Mouse (Mus musculus) liver, embryonic 13.5 days (tissue): ENCODE results near the gene Epha4. TPM values are rescaled to one million over a fixed set of nuclear protein-coding genes. Genes with fewer than 3 reads are reported as not detected.

Source experiments
- ATAC-seq: fragments of 200-750 bp; cut with Nextera tagmentation; 2 replicates; pipeline ENCODE4 v1.8.0; 2017; ENCODE audit warnings: low read depth, mild to moderate bottlenecking, moderate number of reproducible peaks, moderate library complexity
- DNase-seq: peaks from one replicate; pipeline ENCODE4 v3.0.0; 2022
- H3K27ac ChIP-seq: fragments of 300-500 bp; sonication (generic); 2 replicates; pipeline ENCODE4 v1.5.1; 2015; ENCODE audit warnings: moderate library complexity, mild to moderate bottlenecking, inconsistent platforms
- H3K27me3 ChIP-seq: fragments of 300-500 bp; sonication (generic); 2 replicates; pipeline ENCODE4 v1.6.1; 2015; ENCODE audit warnings: mild to moderate bottlenecking, inconsistent platforms
- H3K36me3 ChIP-seq: fragments of 300-500 bp; sonication (generic); 2 replicates; pipeline ENCODE4 v1.6.1; 2015; ENCODE audit warnings: mild to moderate bottlenecking, inconsistent platforms
- H3K4me1 ChIP-seq: fragments of 300-500 bp; sonication (generic); replicated peaks from 2 replicates; pipeline ENCODE4 v1.6.1; 2015; ENCODE audit warnings: inconsistent platforms
- H3K4me2 ChIP-seq: fragments of 300-500 bp; sonication (generic); 2 replicates; pipeline ENCODE4 v1.6.1; 2015; ENCODE audit warnings: inconsistent platforms, mild to moderate bottlenecking, moderate library complexity
- H3K4me3 ChIP-seq: fragments of 300-500 bp; sonication (generic); replicated peaks from 2 replicates; pipeline ENCODE4 v1.5.1; 2015; ENCODE audit warnings: mild to moderate bottlenecking, inconsistent platforms
- H3K9ac ChIP-seq: fragments of 300-500 bp; sonication (generic); 2 replicates; pipeline ENCODE4 v1.6.1; 2015; ENCODE audit warnings: mild to moderate bottlenecking, inconsistent platforms
- H3K9me3 ChIP-seq: fragments of 300-500 bp; sonication (generic); replicated peaks from 2 replicates; pipeline ENCODE4 v1.6.1; 2016; ENCODE audit warnings: inconsistent platforms
- WGBS: fragments of 180-500 bp; shearing (Covaris S2); methylation state at CpG from one replicate; pipeline ENCODE4 v1.1.7; 2015; ENCODE audit not compliant: insufficient replicate concordance; 5-methylcytosine and 5-hydroxymethylcytosine counted together
- polyA plus RNA-seq: library from polyadenylated mRNA; unstranded; fragments of >200 nt; fragmentation: Nextera tagmentation; extraction: Ambion mirVana; gene quantifications from 2 replicates; pipeline ENCODE4 v1.2.1, GENCODE M21; 2015

Epha4 gene
- polyA plus RNA-seq, 1 experiment from 2014 or later = 0.47 TPM

DNA sequence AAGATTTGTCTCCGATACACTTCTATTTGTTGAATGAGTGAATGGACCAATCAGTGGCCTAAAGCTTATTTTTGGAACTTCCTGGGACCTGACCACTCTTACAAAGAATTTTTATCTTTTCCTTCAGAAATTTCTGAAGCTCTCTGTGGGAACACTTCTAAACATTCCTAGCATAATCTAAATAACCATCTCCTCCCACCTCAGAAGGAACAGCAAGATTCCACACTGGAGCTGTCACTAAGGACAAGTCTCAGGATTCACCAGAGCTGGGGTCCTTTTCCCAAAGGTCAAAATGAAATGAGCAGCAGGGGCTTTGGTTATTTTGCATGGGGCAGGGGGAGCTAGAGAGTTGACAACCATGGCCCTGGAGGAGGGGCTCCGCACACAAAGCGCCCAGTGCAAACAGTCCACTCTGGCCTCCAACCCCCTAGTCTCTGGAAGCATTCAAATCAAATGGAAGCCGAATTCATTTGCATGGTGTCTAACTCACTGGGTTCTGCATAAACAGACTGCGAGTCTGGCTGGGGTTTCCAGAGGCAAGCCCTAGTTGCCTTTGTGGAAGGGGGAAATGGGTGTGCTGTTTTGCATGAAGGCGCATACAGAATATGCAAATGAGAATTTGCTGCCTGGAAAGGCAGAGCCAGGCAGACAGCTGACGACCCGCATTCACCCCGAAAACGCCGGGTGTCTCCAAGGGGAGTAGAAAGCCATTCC lies 18.3 kb downstream of the Epha4 start:
- H3K9ac ChIP-seq = no peak overlapping the region
- WGBS = 40% methylated on average over 11 of the region's 11 CpGs
- no peak overlapping the region for H3K27ac ChIP-seq
- H3K4me2 ChIP-seq = peak overlapping the region; percentile 33
- no peaks in the 10 kb centered on the region for H3K9me3 ChIP-seq
- peak overlapping the region; percentile 1; the same call in 1 of the 2 replicates for H3K4me3 ChIP-seq
- no peak for ATAC-seq
- DNase-seq = no peak
- H3K4me1 ChIP-seq = peaks cover 11% of the 10 kb centered on the region
- no peaks in the 10 kb centered on the region for H3K36me3 ChIP-seq
- no peaks in the 10 kb centered on the region for H3K27me3 ChIP-seq

- Histone ChIP-seq H3K27me3 (no peaks in the 10 kb centered on the region), H3K36me3 (no peaks in the 10 kb centered on the region), H3K4me1 (peaks cover 11% of the 10 kb centered on the region), H3K4me3 (no peak overlapping the region), H3K9ac (no peak overlapping the region), H3K4me2 (no peak overlapping the region), H3K9me3 (no peaks in the 10 kb centered on the region), H3K27ac (no peak overlapping the region)
- WGBS = 60% methylated on average over 7 of the region's 7 CpGs
- DNase-seq = no peak
- no peak for ATAC-seq
Observed at GRCm38 (mm10) chr1:77495790-77496158, 19.1 kb downstream of the Epha4 start.

DNA sequence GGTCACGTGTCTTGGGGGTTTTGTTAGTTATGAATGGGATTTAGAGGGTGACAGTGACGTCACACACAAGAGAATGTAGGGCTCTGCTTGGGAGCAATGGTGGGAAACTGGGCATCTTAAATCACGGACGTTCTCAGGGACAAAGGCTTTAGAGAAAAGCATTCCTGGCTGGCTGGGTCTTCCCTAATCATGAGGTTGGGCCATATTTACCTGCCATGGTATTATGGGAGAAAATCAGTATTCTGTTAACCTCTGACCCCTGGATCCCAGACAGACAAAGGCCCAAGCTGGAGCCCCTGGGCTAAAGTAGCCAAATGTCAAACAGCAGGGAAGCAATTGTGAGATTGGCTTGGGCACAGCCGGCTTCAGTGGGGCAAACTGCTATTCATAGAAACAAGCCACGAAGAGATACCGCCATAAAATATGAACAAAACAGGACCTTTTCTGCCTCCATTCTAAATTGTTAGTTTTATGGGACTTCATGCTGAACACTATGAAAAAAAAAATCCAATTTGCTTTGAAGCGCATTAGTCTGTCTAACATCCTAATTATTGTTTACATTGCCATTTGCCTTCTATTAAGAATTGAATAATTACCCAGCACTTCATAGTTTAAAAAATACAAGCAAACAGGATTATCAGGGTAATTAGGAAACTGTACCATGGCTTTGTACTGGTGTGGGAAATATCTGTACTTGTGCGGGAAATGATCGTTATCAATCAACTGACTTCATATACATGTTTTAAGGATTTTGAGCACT lies 19.7 kb downstream of the Epha4 start:
- Histone ChIP-seq H3K9ac (no peak overlapping the region), H3K4me2 (no peak overlapping the region), H3K4me1 (peaks cover 11% of the 10 kb centered on the region), H3K4me3 (no peak overlapping the region), H3K27ac (no peak overlapping the region), H3K9me3 (no peaks in the 10 kb centered on the region), H3K36me3 (no peaks in the 10 kb centered on the region), H3K27me3 (no peaks in the 10 kb centered on the region)
- WGBS = 63% methylated on average over 10 of the region's 10 CpGs
- ATAC-seq (no peak), DNase-seq (no peak)

- peaks cover 11% of the 10 kb centered on the region for H3K4me1 ChIP-seq
- no peak overlapping the region for H3K9ac ChIP-seq
- DNase-seq = no peak
- no peak overlapping the region for H3K4me3 ChIP-seq
- H3K9me3 ChIP-seq = no peaks in the 10 kb centered on the region
- no peaks in the 10 kb centered on the region for H3K27me3 ChIP-seq
- WGBS = 65% methylated on average over 10 of the region's 10 CpGs
- no peak overlapping the region for H3K27ac ChIP-seq
- ATAC-seq = no peak
- H3K4me2 ChIP-seq = no peak overlapping the region
- no peaks in the 10 kb centered on the region for H3K36me3 ChIP-seq
Observed at GRCm38 (mm10) chr1:77493841-77494635, 20.9 kb downstream of the Epha4 start.

DNA sequence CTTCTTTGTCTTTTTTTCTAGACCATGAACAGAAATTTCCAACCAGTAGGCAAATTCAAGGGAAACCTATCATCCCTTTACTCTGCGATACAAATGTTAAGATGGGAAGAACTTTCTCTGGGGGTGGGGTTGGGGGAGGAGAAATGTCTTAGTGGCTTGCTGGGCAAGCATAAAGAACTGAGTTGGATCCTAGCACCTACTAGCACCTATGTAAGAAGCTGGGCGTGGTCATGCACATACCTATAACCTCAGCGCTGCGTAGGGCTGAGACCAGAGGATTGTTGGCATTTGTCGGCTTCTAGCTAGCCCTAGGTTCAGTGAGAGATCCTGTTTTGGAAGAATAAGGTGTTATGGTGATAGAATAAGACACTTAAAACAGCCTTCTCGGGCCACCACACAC lies 24.7 kb downstream of the Epha4 start:
- ATAC-seq (no peak), DNase-seq (no peak)
- no peak overlapping the region for H3K27ac ChIP-seq
- WGBS = 77% methylated on average over 6 of the region's 6 CpGs
- no peaks in the 10 kb centered on the region for H3K27me3 ChIP-seq
- H3K9me3 ChIP-seq = no peaks in the 10 kb centered on the region
- H3K4me1 ChIP-seq = no peaks in the 10 kb centered on the region
- H3K4me3 ChIP-seq = no peak overlapping the region
- H3K36me3 ChIP-seq = no peaks in the 10 kb centered on the region
- H3K9ac ChIP-seq = no peak overlapping the region
- H3K4me2 ChIP-seq = no peak overlapping the region

GRCm38 (mm10) chr1:77489387-77489786 lies 25.5 kb downstream of the Epha4 start:
- WGBS = 52% methylated on average over 7 of the region's 7 CpGs
- H3K9me3 ChIP-seq = no peaks in the 10 kb centered on the region
- no peaks in the 10 kb centered on the region for H3K4me1 ChIP-seq
- no peak for DNase-seq
- H3K4me3 ChIP-seq = no peak overlapping the region
- no peak overlapping the region for H3K4me2 ChIP-seq
- no peak overlapping the region for H3K27ac ChIP-seq
- H3K36me3 ChIP-seq = no peaks in the 10 kb centered on the region
- H3K27me3 ChIP-seq = no peaks in the 10 kb centered on the region
- ATAC-seq = no peak
- no peak overlapping the region for H3K9ac ChIP-seq

- Histone ChIP-seq H3K4me1 (no peaks in the 10 kb centered on the region), H3K36me3 (no peaks in the 10 kb centered on the region), H3K4me2 (no peak overlapping the region), H3K9ac (no peak overlapping the region), H3K27me3 (no peaks in the 10 kb centered on the region), H3K9me3 (no peaks in the 10 kb centered on the region), H3K27ac (no peak overlapping the region), H3K4me3 (no peak overlapping the region)
- DNase-seq = no peak
- WGBS = 48% methylated on average over 13 of the region's 13 CpGs
- no peak for ATAC-seq
Observed at GRCm38 (mm10) chr1:77487856-77488462, 26.9 kb downstream of the Epha4 start.

DNA sequence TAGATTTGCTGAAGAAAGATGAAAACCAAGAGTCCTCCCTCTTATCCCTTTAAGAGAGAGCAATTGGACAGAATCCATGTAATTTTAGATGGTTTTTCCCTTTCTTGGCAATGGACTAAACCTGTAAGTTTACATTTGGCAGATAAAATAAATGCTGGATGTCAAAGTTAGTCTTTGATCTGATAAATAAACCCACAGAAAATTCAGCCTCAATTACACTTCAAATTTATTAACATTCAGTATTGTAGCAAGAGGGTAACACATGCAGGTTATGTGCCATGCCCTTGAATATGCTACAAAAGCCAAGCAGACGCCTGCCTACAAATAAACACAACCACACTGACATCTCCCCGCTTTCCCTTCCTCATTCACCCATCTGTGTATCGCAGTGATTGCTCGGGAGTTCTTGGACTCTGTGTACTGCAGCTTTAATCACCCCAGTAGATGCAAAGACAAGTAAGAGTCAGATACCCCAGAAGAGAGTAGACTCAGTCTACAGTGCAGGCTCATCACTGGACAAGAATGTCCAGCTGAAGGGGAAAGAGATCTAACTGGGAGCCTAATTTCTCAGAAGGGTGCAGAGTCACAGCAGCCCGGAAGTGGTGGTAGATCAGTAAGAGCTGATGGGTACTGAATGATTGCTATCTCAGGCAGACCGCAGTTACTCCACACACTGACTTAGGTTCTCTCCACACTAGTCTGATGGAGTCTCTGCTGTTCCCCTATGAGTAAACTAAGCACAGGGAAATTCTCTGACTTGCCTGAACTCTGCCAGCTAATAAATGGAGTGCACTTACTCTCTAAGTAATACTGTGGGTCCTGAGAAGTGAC lies 29.9 kb downstream of the Epha4 start:
- Histone ChIP-seq H3K9ac (no peak overlapping the region), H3K4me2 (no peak overlapping the region), H3K4me1 (no peaks in the 10 kb centered on the region), H3K27ac (no peak overlapping the region), H3K27me3 (no peaks in the 10 kb centered on the region), H3K9me3 (no peaks in the 10 kb centered on the region), H3K4me3 (no peak overlapping the region), H3K36me3 (no peaks in the 10 kb centered on the region)
- 53% methylated on average over 6 of the region's 6 CpGs for WGBS
- ATAC-seq (no peak), DNase-seq (no peak)

DNA sequence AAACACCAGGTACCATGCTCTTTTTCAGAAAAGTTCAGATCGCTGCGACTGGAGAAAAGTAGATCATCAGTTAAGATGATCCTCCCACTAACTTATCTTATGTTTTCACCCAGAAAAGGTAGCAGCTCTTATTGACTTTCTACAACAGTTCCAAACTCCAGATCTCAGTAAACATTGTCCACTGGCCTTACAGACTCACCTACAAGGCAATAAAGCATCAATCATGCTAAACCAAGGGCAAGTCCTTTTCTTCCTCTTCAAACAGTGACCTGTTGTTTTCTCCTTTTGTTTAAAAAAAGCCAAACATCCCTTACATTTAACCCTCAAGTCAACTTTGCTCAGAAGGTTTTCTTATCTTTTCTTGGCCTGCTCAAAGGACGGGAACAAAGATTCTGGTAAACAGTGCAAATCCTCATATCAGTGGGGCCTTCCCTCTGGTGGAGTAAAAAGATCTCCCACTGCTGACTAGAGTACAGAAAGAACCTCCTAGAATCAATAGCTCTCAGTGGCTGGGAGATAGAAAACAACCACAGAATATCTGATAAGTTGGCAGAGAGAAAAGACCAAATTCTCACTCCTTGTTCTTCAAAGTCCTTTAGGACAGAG lies 39.0 kb downstream of the Epha4 start:
- H3K36me3 ChIP-seq = no peaks in the 10 kb centered on the region
- WGBS = 41% methylated on average over 3 of the region's 3 CpGs
- H3K27ac ChIP-seq = no peak overlapping the region
- H3K9me3 ChIP-seq = no peaks in the 10 kb centered on the region
- H3K27me3 ChIP-seq = no peaks in the 10 kb centered on the region
- DNase-seq (no peak), ATAC-seq (no peak)
- H3K4me2 ChIP-seq = no peak overlapping the region
- no peak overlapping the region for H3K9ac ChIP-seq
- H3K4me1 ChIP-seq = peaks cover 15% of the 10 kb centered on the region; the same call in 1 of the 2 replicates
- H3K4me3 ChIP-seq = no peak overlapping the region
